Mouse (Mus musculus) lung, adult 18-20 months (tissue): Measurements from ENCODE around the gene Cdip1.
"Not testable (repeated sequence)": the region's sequence is repeated elsewhere in the genome, so short reads cannot be mapped to it uniquely, and the experiment has no call there.

Source experiments
- DNase-seq, 2 experiments: peaks; one replicate each; pipeline ENCODE4 v3.0.0; 2022; ENCODE audit warnings: mixed read lengths in 2 of 2

Cdip1 gene

DNA sequence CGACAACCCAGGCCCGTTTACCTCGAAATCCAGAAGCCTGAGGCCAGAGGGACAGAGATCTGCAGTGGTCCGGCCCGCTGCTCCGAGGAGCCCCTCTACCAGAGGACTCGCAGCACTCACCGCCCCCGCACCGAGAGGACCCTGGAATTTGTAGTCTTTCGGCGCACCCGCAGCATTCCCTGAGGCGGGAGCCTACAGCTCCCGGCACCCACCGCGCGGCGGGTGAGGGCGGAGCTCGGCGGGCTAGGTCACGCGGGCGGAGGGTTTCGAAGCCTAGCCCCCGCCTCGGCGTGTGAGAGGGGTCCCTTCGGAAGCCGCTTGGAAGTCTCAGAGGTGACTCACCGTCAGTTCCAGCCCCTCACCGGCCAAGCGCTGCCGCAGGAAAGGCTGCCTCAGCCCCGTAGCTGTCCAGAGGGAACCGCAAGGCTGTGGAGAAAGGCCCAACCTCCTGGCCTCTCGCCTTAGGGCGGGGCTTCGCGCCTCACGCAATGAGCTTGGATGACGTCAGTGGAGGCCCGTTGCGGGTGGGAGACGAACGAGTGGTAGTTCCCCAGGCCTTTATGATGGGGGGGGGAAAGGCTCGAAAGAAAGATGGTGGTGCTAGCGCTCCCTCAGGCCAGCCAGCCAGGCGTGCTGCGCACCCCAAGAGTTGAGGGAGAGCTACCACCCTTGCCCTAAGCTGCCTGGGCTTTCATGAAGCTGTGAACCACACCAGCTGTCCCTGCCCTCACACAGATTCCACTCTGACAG, at the start of gene Cdip1:
Cdip1 (minus strand) TSS at position 483 of the 750 bp plus-strand sequence.
- peak; percentile 94 to 95 for DNase-seq

DNA sequence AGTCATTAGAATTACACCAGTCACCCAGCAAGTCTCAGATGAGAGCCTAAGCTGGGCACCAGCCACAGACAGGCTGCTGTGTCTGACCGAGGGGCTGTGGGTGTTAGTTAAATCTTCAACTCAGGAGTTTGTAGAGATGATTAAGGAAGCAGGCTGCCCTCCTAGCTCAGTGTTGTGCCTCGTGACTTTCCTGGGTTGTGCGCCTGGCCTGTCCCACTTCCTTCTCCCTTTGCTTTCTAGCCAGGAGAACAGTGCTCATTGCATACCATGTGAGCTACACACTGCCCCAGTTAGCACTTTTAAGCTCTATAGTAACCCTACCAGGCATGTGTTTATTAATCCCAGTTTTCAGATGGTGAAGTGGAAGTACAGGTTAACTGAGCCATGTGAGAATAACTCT, 49.5 kb upstream of the Cdip1 start:
- DNase-seq: no peak

DNA sequence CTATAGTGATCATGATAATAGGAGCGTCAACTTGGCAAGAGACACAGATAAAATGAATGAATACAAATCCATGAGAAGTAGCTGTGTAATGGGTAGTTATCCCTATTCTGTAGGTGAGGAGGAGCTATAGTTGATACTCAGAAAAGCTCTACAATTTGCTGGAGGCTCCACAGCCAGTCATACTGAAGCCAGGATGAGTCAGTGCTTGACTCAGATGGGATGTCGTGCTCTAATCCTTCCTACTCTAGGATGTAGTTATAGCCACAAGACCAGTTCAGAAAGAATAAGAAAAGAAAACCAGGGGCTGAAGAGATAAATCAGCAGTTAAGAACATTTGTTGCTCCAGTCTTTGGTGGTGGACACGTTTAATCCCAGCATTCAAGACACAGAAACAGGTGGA, 47.5 kb upstream of the Cdip1 start:
- DNase-seq: no peak

DNA sequence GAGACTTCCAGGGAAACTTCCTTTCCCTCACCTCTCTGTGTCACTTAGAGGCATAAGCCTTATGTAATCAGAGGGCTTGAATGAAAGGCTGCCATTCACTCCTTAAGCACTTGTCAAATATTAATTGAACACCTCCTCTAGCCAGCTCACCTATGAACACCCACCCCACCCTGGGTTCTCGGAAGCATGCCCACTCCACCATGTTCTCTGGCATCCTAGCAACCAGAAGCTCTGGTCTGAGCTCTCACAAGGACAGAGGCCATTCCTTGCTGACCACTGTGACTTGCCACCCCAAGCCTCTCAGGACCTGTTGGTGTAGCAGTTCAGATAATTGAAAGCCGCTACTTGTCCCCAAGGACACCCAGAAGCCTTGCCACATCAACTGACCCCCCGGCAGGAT, 45.1 kb upstream of the Cdip1 start, which contains the start of gene 4930562C15Rik:
4930562C15Rik (plus strand) TSS at position 226 of the 400 bp plus-strand sequence.
- peak; percentile 74 to 83 for DNase-seq

DNA sequence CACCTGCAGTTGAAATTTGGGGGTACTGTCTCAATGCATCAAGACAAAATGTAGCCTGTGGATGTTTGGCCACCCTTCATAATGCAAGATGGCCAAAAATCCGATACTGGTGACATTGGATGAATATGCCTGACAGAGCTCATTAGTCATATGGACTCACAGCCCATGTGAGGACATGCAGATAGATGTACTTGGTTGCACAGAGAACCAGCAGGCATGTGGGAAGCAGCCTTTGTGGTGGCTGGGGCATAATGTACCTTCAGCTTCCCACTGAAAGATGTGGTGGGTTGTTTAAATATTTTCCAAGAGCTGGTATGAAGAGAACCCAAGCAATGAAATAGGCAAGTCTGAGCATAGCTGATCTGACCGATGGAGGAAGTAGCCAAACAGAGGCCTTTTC, 43.8 kb upstream of the Cdip1 start:
- DNase-seq: no peak

DNA sequence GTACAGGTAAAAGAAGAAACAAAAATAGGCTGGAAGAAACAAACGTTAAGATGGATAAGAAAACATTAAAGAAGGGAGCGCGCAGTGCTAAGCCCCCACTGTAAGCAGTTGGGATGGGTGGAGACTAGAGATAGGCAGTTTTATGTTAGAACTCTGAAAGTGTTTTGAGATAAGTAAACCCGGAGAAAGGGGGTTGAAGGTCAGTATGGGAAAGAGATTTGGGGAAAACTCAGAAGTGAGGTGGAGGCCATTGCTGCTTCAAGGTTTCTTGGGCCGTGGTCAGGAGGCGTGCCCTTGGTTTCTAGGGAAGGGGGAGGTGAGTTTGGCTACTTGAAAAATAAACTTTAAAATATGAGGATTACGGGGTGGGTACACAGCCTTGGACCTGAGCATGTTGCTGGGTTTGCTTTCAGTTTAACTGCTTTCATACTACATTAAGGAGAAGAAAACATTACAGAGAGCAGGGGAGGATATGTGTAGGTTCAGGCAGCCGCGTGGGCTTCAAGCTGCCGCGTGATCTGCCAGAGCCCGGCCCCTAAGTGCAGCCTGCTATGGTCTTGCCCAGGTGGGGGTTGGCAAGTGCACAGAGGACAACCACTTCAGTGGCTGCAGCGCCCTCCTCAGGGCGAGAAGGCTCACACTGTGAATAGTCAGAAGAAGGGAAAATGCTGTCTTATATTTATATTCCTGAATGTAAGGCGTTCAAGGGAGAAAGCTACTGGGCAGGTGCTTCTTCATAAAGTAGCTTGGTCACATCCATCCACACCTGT, 41.7 kb upstream of the Cdip1 start:
- peak; percentile 26 to 53 for DNase-seq

DNA sequence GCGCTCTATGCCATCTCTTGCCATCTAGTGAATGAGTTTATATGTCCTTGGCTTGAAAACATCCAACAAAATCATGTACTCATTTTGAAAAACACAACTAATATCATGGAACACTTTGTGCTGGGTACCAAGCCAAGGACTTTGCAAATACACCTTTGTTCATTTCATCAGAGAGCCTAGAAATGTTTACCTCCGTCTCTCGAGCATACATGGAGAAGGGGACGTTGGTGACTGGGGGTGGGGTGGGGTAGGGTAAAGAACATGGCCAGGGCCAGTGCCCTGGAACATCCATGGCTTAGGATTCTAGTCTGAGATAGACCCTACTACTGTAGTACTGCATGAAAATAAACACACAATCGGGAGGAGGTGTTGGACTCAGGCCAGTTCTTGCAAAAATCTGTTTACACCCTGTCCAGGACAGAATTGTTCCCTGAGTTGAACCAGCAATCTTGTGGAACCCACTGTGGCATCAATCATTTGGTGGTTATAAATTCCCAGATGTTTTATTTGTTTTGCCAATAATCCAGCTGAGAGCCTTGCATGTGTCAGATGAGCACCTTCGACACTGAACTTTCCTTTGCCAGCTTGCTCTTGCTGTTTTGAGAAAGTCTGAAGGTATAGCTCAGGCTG, 39.3 kb upstream of the Cdip1 start:
- DNase-seq: peak in 1 of 2 experiments; percentile 45

DNA sequence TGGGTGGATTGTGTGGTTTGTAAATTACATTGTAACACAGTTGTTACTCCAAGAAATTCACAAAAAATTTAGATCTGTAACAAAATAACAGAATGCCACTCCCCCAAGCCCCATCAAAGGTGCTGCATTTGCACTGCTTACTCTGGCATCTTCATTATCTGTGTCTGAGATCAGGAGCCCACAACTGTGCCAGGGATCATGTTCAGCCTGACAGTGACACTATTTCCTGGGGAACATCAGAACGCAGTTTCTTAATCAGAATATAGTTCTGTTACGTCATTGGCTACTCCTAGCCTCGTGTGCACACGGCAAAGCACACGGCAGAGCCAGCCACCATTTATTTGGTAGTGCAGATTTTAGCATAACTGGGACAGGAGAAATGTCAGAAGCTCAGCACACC, 37.5 kb upstream of the Cdip1 start:
- no peak for DNase-seq

DNA sequence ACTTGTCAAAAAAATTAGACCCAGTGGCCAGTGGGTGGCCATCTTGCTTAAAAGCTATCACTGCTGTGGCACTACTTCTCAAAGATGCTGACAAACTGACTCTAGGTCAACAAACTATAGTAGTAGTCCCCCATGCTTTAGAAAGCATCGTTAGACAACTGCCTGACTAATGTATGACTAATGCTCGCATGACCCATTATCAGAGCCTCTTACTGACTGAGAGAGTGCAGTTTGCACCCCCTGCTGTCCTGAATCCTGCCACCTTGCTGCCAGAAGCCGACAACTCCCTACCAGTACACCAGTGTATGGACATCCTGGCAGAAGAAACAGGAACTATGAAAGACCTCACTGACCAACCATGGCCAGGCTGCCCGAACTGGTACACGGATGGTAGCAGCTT, 34.4 kb upstream of the Cdip1 start:
- DNase-seq: not testable (repeated sequence)

DNA sequence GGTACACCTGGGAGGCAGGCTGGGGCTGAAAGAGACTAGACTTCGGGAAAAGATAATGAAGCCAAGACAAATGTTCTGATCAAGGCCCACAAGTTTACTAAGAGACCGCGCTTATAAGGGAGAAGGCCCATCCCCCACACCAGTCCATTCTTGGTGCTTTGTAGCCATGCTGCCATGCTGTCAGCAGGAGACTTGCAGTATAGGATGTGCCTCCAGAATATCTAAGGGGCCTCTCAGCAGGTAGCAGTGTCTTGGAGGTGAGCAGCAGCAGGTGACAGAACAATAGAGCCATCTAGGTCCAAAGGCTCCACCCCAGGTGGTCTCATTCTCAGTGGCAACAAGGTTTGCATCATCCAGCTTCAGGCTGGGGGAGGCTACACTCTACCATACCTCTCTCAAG, 28.3 kb upstream of the Cdip1 start:
- no peak for DNase-seq

DNA sequence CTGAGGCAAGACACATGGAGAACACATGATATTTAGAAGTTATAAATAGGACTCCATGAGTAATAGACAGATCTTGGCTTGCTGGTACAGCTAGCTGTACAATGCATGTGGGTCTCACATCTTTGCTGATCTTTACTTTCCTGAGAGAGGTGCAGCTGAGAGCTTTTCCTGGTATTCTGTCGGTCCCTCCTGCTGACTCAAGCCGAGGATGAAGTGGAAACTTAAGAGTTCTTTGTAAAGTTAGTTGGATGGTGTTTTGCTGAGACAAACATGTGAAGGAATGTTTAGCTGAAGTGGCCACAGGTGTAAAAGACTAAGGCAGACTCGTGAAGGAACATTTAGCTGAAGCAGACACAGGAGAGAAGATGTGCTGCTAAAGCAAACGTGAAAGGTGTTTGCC, 6.5 kb upstream of the Cdip1 start:
- peak in 1 of 2 experiments; percentile 12 for DNase-seq

DNA sequence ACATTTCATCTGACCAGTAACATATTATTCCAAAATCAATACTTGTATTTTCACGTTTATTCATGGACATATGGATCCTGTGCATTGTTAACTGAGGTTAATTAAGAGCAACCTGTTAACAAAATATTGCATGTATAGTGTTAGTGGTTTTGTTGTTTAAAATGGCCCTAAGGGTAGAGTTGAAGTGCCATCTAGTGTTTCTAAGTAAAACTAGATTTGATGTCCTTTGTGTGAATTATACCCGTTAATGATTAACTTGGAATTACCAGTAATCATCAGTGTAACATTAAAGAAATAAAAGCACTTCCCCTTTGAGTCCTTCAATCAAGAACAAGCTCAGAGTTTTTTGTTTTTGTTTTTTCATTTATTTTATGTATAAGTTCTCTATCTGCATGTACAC, 1.2 kb upstream of the Cdip1 start:
- no peak for DNase-seq

DNA sequence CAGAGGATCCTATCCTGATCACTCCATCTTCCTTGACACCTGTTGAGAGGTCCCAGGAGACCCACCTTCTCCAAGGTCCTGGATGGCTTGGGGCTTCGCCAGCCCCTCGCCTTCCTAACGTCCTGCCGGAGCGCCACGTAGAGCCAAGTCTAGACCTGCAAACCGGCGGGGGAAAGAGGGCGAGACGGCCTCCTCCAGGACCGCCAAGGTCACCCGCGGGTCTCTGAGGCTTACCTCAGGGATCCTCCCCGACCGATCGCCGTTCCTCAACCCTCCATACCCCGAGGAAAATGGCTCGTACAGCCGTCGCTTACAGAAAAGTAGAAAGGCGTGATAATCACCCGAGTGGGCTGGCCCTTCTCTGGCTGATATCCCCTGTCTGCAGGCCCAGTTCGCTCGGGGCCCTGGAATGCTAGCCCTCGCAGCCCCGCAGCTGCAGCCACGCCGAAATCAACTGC, 752 bp downstream of the Cdip1 start:
- no peak for DNase-seq

DNA sequence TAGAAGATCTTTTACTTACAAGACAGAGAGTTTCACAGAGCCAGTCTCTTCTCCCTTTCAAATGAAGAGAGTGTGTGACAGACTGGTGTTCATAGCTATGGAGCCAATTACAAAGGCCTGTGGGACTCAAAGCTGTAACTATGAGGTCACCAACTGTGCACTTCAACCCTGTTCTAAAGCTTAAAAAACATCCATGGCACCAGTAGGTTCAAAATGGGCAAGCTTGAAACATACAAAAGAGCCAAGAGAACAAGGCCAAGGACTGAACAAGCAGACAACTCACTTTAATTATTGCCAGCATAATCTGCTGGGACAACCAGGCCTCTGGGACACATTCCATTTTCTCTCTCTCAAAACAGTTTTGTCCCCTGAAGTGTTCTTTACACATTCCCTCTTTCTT, 1.9 kb downstream of the Cdip1 start:
- no peak for DNase-seq

DNA sequence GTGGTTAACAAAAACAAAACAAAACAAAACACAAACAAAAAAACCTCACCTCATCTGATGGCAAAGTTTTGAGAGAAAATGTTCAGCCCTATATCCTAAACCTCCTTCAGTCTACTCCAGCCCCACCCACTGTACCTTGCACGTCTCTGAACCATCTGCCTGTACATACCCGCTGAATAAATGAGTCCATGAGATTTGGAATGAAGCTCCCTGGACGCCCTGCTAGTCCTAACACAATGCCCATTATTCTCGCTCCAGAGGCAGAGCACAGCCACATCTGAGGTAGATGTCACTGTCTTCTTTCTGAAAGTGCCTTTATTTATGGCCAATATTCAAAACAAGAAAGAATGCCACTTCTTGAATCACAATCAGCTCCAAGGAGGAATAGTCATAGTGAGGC, 4.4 kb downstream of the Cdip1 start:
- DNase-seq: no peak

DNA sequence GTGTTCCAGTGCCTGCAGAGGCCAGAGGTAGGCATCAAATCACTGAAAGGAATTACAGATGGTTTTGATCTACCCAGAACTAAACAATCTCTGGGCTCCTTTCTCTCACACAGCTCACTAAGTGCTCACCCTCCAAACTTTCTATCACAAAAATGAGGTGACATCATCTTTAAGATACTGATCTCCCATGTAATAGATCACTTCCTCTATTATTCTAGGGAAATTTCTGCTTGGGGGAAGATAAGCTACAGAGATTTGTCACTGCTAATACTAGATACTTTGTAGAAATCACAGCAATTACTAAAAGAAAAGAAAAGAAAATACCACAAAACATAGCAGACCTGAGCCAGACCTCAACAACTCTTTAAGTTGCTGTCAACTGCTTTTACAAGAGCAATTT, 7.6 kb downstream of the Cdip1 start:
- DNase-seq: no peak

DNA sequence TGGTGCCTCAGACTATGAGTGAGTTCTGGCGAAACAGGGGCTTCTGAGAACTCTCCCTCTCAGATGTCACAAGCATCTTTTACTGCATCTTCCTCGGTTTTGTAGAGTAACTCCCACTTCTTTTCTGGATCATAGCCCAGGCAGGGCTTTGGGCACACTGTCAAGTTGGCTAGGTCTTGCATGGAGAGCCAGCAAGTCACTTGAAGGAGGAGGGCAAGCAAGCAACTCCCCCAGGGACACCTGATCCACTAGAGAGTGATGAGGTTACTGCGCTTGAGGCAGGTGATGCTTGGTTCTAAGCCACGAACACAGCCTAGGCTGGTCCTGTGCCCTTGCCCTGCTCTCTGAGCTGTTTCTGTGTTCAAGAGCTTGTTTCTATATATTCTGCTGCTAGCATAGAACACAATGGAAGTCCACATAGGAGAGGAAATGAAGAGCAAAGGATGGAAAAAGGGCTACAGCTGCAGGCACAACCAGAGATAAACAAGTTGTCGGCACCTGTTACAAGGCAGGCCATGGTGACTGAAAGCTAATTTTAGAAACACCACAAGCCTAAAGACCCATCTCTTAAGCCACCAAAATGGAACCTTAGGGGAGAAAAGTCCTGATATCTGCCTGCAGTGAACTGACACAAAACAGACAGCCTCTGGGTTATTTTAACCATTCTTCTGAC, 8.4 kb downstream of the Cdip1 start:
- DNase-seq: peak; percentile 74 to 78

DNA sequence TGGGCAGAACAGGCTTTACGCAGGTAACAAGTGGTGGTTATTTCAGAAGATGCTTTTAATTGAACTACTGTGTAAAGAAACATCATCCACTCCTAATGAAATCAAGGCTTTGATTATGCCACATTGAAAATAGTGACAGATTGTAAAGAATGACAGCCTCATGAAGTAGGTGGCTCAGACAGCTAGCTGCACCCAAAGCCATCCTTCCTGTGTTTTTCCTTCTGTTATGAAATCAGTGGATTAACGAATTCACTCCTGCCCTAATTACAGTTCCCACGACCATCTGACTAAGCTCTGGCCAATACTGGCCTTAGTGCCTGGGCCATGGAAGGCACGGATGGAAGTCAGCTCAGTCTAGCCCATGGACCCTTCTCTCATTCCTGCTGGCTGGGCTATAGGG, 11.2 kb downstream of the Cdip1 start:
- DNase-seq: no peak

DNA sequence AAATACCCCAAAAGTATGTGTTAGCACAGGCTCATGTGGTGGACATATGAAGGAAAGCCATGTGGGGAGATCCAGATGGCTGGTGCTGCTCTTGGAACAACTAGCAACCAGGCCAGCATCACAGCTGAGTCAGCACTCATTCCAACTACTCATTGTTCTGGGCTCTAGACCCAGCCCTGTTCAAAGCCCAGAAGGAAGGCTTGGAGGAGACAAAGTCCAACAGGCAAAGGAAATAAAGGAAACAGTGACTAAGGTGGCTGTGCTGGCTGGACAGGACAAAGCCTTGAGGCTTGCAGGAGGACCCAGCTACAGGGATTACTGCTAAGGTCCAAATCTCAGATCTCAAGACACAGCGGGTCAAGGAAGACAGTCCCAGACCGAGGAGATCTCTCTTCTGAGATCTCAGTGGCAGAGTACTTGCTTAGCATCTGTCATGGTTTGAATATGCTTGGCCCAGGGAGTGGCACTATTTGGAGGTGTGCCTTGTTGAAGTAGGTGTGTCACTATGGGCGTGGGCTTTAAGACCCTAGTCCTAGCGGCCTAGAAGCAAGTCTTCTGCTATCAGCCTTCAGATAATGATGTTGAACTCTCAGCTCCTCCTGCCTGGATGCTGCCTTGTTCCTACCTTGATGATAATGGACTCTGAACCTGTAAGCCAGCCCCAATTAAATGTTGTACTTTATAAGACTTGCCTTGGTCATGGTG, 12.0 kb downstream of the Cdip1 start:
- no peak for DNase-seq

DNA sequence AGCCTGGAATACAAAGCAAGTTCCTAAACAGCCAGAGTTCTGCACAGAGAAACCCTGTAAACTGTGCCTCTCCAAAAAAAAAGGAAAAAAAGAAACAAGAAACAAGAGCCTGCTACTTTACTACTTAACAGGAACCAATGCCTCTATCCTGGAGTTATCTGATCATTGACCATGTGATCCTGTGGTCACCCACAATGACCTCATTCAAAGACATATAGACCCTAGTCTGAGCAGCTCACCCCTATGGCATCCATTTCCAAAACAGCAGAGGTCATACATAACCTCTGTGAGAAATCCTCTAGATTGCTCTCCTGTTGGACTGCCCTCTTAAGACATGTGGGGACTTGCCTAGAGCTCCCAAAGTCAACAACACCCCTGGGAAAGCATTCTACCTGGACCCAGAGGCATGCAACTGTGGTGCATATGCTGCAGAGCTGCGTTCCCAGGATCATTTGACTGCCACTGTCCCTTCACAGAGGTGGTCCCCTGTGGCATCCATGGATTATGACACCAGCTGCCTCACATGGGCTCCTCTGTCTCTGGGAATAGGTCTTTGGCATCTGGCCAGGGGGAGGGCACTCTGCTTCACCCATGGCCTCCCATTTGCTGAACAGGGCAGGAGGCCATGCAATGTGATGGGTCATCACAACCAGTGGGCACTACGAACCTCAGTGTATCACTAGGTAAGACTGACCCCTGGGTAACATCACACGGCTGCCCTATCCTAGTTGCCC, 12.8 kb downstream of the Cdip1 start:
- peak in 1 of 2 experiments; percentile 13 for DNase-seq

DNA sequence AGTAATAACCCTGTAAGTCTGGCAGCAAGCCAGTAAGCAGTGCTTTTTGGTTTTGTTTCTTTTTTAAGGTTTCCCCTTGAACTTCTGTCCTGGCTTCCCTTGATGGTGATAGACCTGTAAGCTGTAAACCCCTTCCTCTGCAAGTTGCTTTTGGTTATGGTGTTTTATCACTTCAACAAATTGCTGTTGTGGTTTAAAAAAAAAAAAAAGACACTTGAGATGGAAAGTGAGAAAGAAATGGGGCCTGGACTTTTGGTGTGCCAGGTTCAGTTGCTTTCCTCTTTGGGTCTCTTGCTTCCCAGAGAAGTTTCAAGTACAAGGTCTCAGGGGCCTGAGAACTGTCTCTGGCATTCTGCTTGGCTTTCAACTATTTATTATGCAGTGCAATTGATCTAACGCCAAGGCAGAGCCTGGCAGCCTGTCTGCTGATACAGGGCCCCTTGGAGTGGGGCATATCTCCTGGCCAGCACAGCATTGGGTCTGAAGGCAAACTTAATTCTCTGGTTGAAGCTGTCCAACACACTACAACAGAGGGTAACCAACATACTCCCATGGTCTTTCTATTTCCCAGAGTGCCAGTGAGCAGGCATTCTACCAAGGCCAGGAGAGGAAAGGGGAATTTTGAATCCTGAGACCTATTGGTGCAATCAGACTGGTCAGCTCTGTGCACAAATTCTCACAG, 16.7 kb downstream of the Cdip1 start:
- DNase-seq: no peak
